Mouse (Mus musculus) neural tube, embryonic 14.5 days (tissue): ENCODE data around the gene Lig3. TPM values are rescaled to one million over a fixed set of nuclear protein-coding genes. Genes with fewer than 3 reads are reported as not detected.

ENCODE experiments used
- ATAC-seq: fragments of 200-750 bp; cut with Nextera tagmentation; 2 replicates; pipeline ENCODE4 v1.8.0; 2017; ENCODE audit warnings: low read depth, mild to moderate bottlenecking, moderate TSS enrichment, moderate library complexity
- H3K27ac ChIP-seq: fragments of 300-500 bp; sonication (generic); 2 replicates; pipeline ENCODE4 v1.5.1; 2014; ENCODE audit warnings: low read depth, mild to moderate bottlenecking, control low read depth, low read length, moderate library complexity, mixed read lengths
- H3K27me3 ChIP-seq: fragments of 300-500 bp; sonication (generic); 2 replicates; pipeline ENCODE4 v1.6.1; 2014; ENCODE audit warnings: low read length; ENCODE audit not compliant: control insufficient read depth, insufficient read depth
- H3K36me3 ChIP-seq: fragments of 300-500 bp; sonication (generic); 2 replicates; pipeline ENCODE4 v1.6.1; 2014; ENCODE audit warnings: low read length, mixed read lengths; ENCODE audit not compliant: control insufficient read depth, insufficient read depth
- H3K4me1 ChIP-seq: fragments of 300-500 bp; sonication (generic); 2 replicates; pipeline ENCODE4 v1.6.1; 2014; ENCODE audit warnings: low read length; ENCODE audit not compliant: control insufficient read depth, insufficient read depth
- H3K4me2 ChIP-seq: fragments of 300-500 bp; sonication (generic); 2 replicates; pipeline ENCODE4 v1.6.1; 2014; ENCODE audit warnings: mild to moderate bottlenecking, low read depth, low read length, control low read depth
- H3K4me3 ChIP-seq: fragments of 300-500 bp; sonication (generic); 2 replicates; pipeline ENCODE4 v1.5.1; 2014; ENCODE audit warnings: low read depth, low read length, control low read depth, mixed read lengths
- H3K9ac ChIP-seq: fragments of 300-500 bp; sonication (generic); replicated peaks from 2 replicates; pipeline ENCODE4 v1.6.1; 2014; ENCODE audit warnings: low read depth, mild to moderate bottlenecking, control low read depth, low read length, mixed read lengths
- H3K9me3 ChIP-seq: fragments of 300-500 bp; sonication (generic); 2 replicates; pipeline ENCODE4 v1.6.1; 2016; ENCODE audit warnings: low read length; ENCODE audit not compliant: control insufficient read depth
- WGBS: fragments of 180-500 bp; shearing (Covaris S2); extraction: QIAGEN DNeasy Blood & Tissue Kit; methylation state at CpG from one replicate; pipeline ENCODE4 v1.1.7; 2014; 5-methylcytosine and 5-hydroxymethylcytosine counted together
- polyA plus RNA-seq: library from polyadenylated mRNA; unstranded; fragments of >200 nt; fragmentation: Nextera tagmentation; extraction: Ambion mirVana; gene quantifications from 2 replicates; pipeline ENCODE4 v1.2.1, GENCODE M21; 2014

Lig3 gene
- 25.4 and 33.8 TPM in 2 replicates for polyA plus RNA-seq

DNA sequence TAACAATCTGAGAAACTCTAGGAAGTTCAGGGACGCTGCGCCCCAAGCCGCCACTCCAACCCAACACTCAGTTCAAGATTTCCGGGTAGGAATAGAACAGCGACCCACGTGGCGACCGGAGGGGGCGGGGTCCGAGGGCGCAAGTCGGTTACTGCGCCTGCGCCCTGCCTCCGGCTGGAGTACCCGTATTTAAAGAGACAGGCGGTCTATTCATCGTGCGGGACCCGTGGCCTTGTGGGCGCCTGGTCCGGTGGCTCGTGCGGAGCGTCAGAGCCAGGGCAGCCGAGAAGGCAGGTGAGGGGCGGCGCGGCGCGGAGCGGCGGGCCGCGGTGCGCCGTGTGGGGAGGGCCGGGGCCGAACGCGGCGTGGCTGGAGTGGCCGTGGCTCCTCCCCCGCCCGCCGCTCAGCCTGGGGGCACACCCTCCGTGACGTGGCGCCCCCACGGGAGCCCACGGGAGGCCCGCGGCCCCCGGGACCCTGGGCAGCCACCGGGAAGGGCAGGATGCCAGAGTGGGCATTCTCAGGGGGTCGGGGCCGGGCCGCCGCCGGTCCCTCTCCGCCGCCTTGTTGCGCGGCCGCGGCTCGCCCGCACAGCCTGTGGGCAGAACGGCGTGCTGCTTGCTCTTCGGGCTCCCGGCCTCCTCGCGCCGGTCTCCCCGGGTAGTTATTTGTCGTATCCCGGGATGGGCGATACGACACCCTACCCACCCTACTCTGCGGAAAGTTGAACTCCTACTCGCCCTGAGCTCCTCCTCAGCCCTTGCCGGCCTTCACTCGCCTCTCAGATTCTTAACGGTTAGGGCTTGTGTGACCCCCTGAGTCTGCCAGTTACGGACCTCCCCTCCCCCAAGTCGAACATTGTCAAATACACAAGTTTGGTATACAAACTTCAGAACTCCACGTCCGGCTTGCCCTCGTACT is at the start of gene Lig3:
Gene Lig3 (plus strand): TSS at position 126 of the 921 bp plus-strand sequence.
- peaks cover 8% of the 10 kb centered on the region for H3K36me3 ChIP-seq
- no peaks in the 10 kb centered on the region for H3K27me3 ChIP-seq
- no peaks in the 10 kb centered on the region for H3K9me3 ChIP-seq
- peaks cover 12% of the 10 kb centered on the region for H3K4me1 ChIP-seq
- H3K9ac ChIP-seq, result peak within 1 kb of the TSS; percentile 95
- H3K4me2 ChIP-seq, result peak within 1 kb of the TSS; percentile 78
- ATAC-seq, result peak; percentile 97
- H3K4me3 ChIP-seq, result peak within 1 kb of the TSS; percentile 87
- peak within 1 kb of the TSS; percentile 97 for H3K27ac ChIP-seq
- under 1% methylated on average over 88 of the region's 90 CpGs for WGBS

DNA sequence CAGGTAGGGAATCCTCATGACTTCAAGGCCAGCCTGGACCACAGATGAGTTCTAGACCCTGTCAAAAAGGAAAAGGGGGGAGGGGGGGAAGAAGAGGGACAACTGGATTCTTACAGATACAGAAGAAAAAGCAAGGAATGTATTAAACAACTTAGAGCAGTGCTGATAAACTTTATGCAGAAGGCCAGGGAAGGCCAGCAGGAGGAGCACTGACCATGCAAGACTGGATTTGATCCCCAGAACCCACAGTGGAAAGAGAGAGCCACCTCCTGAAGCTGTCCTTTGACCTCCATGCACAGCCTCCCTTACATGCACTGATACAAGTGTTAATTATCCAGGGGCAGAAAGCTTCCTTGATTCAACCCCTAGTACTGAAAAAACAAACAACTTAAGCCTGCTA is 46.7 kb upstream of the Lig3 start:
- H3K27ac ChIP-seq, result no peak overlapping the region
- no peaks in the 10 kb centered on the region for H3K36me3 ChIP-seq
- no peak overlapping the region for H3K4me2 ChIP-seq
- no peak overlapping the region for H3K9ac ChIP-seq
- no peak overlapping the region for H3K4me3 ChIP-seq
- ATAC-seq, result no peak
- no peaks in the 10 kb centered on the region for H3K9me3 ChIP-seq
- no peaks in the 10 kb centered on the region for H3K27me3 ChIP-seq
- no peaks in the 10 kb centered on the region for H3K4me1 ChIP-seq

DNA sequence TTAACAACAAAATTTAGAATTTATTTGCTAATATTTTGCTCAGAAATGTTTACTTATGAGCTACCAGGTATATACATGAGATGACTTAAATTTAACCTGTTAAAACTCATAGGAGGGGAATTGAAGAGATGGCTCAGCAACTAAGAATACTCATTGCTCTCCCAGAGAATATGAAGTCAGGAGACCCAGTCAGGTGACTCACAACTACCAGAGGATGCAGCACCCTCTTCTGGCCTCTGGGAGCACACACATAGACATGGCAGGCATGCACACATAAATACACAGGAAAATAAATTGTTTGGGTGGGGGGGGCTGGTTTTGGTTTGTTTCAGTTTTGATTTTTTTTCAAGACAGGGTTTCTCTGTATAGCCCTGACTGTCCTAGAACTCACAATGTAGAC is 41.9 kb upstream of the Lig3 start:
- Histone ChIP-seq H3K27ac (no peak overlapping the region), H3K4me3 (no peak overlapping the region), H3K4me1 (no peaks in the 10 kb centered on the region), H3K9me3 (no peaks in the 10 kb centered on the region), H3K4me2 (no peak overlapping the region), H3K9ac (no peak overlapping the region), H3K27me3 (no peaks in the 10 kb centered on the region), H3K36me3 (no peaks in the 10 kb centered on the region)
- ATAC-seq, result no peak

DNA sequence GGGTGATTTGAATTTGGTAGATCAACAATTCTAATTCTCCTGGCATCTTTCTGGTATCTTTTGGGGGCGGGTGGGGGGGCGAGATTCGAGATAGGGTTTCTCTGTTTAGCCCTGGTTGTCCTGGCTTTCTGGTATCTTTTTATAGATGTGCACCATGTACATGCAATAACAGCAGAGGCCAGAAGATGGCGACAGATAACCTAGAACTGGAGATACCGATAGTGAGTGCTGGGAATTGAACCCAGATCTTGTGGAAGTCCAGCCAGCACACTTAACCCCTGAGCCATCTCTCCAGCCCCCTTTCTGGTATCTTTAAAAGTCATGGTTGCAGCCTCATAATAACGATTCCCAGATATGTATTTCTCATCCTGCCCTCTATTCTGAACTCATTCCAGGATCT is 34.8 kb upstream of the Lig3 start:
- H3K27ac ChIP-seq, result no peak overlapping the region
- H3K9ac ChIP-seq, result no peak overlapping the region
- H3K4me1 ChIP-seq, result no peaks in the 10 kb centered on the region
- H3K4me2 ChIP-seq, result no peak overlapping the region
- no peak for ATAC-seq
- H3K27me3 ChIP-seq, result no peaks in the 10 kb centered on the region
- no peaks in the 10 kb centered on the region for H3K36me3 ChIP-seq
- no peak overlapping the region for H3K4me3 ChIP-seq
- no peaks in the 10 kb centered on the region for H3K9me3 ChIP-seq
- 42% methylated on average over 6 of the region's 6 CpGs for WGBS

DNA sequence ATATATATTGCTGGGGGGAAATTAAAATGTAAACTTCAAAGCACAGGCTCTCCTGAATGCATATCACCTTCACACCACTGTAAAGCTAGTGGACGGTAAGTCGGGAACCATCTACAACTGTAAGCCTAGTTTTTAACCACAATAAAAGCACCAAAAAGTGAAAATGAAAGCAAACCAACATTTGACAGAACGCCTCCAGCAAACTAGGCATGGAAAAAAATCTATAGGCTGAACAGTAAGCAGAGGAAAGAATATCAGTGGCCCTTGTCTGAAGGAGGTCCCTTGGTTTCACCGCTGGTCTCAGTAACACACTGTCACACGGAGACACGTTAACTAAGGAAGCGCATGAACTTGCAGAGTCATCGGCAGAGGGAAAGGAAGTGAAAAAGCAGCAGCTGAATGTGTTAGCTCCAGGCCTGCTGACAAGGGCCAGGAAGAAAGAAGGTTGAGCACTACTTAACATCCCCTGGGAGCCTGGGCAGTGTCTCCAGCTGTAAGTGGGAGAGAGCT is 34.0 kb upstream of the Lig3 start:
- Histone ChIP-seq H3K9ac (no peak overlapping the region), H3K9me3 (no peaks in the 10 kb centered on the region), H3K36me3 (no peaks in the 10 kb centered on the region), H3K4me1 (no peaks in the 10 kb centered on the region), H3K4me3 (no peak overlapping the region), H3K4me2 (no peak overlapping the region), H3K27ac (no peak overlapping the region), H3K27me3 (no peaks in the 10 kb centered on the region)
- 88% methylated on average over 8 of the region's 8 CpGs for WGBS
- ATAC-seq, result no peak

DNA sequence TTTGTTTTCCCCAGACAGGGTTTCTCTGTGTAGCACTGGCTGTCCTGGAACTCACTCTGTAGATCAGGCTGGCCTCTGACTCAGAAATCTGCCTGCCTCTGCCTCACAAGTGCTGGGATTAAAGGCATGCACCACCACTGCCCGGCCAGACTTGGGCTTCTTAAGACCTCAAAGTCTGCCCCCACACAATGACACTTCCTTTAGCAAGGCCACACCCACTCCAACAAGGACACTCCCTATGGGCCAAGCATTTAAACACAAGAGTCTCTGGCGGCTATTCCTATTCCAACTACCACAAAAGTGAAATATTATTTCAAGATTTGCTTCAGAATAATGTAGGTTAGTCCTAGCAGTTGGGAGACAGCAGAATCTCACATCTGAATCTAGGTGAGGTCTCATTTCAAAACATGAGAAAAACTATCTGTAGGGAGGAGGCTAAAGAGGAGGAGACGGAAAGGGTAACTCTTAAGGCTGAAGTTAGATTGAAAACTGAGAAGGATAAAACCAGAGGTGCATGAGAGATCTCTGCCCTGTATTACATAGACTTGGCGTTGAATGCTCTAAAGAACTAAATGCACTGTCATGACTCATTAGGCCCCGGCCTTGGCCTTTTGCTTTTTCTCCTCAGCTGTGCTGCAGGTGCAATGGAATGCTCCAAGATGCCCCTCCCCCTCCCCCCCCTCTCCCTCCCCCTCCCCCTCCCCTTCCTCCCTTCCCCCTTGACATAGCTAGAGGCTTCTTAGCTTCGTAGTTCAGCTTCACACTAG is 28.4 kb upstream of the Lig3 start:
- Histone ChIP-seq H3K27ac (no peak overlapping the region), H3K4me1 (no peaks in the 10 kb centered on the region), H3K9me3 (no peaks in the 10 kb centered on the region), H3K4me2 (no peak overlapping the region), H3K9ac (no peak overlapping the region), H3K36me3 (no peaks in the 10 kb centered on the region), H3K27me3 (no peaks in the 10 kb centered on the region), H3K4me3 (no peak overlapping the region)
- no peak for ATAC-seq
- WGBS, result 72% methylated on average over 6 of the region's 6 CpGs

DNA sequence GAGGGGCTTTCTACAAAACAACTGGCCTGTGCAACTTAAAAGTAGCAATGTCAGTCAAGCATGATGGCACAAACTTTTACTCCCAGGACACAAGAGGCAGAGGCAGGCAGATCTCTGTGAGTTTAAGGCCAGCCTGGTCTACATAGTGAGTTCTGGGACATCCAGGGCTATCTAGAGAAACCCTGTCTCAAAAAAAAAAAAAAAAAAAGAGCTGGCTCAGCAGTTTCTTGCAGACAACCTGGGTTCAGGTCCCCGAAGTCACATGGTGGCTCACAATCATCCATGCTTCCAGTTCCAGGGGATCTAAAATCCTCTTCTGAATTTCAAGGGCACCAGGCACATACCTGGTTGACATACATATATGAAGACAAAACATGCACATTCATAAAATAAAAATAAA is 25.0 kb upstream of the Lig3 start:
- Histone ChIP-seq H3K4me3 (no peak overlapping the region), H3K36me3 (no peaks in the 10 kb centered on the region), H3K27me3 (no peaks in the 10 kb centered on the region), H3K4me1 (no peaks in the 10 kb centered on the region), H3K9ac (no peak overlapping the region), H3K27ac (no peak overlapping the region), H3K4me2 (no peak overlapping the region), H3K9me3 (no peaks in the 10 kb centered on the region)
- no peak for ATAC-seq
- WGBS, result 88% methylated on average over 1 of the region's 1 CpGs

DNA sequence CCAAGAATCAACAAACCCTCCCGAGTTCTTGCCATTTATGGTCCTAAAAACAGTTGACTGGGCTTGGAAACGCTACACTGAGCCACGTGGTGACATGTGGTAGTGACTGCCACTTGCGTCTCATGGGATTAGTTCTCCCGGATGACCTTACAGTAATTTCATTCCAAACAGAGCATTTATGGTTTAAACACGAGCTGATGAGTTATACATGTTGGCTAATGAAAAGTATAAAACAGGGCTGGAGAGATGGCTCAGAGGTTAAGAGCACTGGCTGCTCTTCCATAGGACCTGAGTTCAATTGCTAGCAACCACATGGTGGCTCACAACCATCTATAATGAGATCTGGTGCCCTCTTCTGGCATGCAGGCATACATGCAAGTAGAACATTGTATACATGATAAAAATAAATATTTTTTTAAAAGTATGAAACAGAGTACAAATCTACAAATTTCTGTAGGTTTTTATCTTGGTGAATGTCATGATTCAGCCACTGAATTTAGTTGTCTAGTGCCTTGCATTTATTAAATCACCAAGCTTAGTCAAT is 18.6 kb upstream of the Lig3 start:
- Histone ChIP-seq H3K4me2 (no peak overlapping the region), H3K4me1 (peaks cover 11% of the 10 kb centered on the region), H3K27me3 (no peaks in the 10 kb centered on the region), H3K9ac (no peak overlapping the region), H3K27ac (no peak overlapping the region), H3K36me3 (no peaks in the 10 kb centered on the region), H3K4me3 (no peak overlapping the region), H3K9me3 (no peaks in the 10 kb centered on the region)
- ATAC-seq, result no peak
- WGBS, result 88% methylated on average over 6 of the region's 6 CpGs

DNA sequence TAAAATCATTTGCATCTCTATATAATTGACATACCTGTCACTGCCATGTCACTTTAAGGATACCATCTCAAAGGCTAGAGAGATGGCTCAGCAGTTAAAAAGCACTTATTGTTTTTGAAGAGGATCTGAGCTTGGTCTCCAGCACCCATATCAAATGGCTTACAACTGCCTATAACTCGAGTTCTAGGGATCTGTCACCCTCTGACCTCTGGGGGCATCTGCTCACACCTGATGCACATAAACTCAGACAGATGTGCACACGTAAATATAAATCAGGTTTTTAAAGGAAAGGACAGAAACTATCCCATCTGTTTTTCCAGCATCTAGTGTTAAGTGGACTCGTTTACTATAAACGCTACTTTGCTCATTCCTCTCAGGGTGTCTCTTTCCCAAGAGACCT is 17.6 kb upstream of the Lig3 start:
- Histone ChIP-seq H3K4me2 (peak overlapping the region; percentile 99), H3K4me3 (peak overlapping the region; percentile 86), H3K9me3 (no peaks in the 10 kb centered on the region), H3K27me3 (no peaks in the 10 kb centered on the region), H3K27ac (peak overlapping the region; percentile 87), H3K36me3 (no peaks in the 10 kb centered on the region), H3K9ac (peak overlapping the region; percentile 56; the same call in 1 of the 2 replicates), H3K4me1 (peaks cover 11% of the 10 kb centered on the region)
- 16% methylated on average over 4 of the region's 4 CpGs for WGBS
- ATAC-seq, result no peak
